Mouse (Mus musculus) midbrain, postnatal 0 days (tissue): Measurements from ENCODE around the gene Drap1. TPM values are rescaled to one million over a fixed set of nuclear protein-coding genes. Genes with fewer than 3 reads are reported as not detected.

Source experiments
- ATAC-seq: fragments of 200-750 bp; cut with Nextera tagmentation; 2 replicates; pipeline ENCODE4 v1.8.0; 2017; ENCODE audit warnings: moderate number of reproducible peaks, mild to moderate bottlenecking, moderate TSS enrichment, moderate library complexity; ENCODE audit not compliant: low FRiP score
- DNase-seq: peaks from one replicate; pipeline ENCODE4 v3.0.0-alpha.2; 2015; ENCODE audit warnings: low spot score
- H3K27ac ChIP-seq: fragments of 300-500 bp; sonication (generic); 2 replicates; pipeline ENCODE4 v1.5.1; 2014; ENCODE audit warnings: low read depth, mild to moderate bottlenecking, low read length, mixed read lengths
- H3K27me3 ChIP-seq: fragments of 300-500 bp; sonication (generic); 2 replicates; pipeline ENCODE4 v1.6.1; 2014; ENCODE audit warnings: low read length, control low read depth, mixed read lengths; ENCODE audit not compliant: insufficient read depth
- H3K36me3 ChIP-seq: fragments of 300-500 bp; sonication (generic); 2 replicates; pipeline ENCODE4 v1.6.1; 2014; ENCODE audit warnings: low read length, control low read depth, mixed read lengths; ENCODE audit not compliant: insufficient read depth
- H3K4me1 ChIP-seq: fragments of 300-500 bp; sonication (generic); 2 replicates; pipeline ENCODE4 v1.6.1; 2014; ENCODE audit warnings: mild to moderate bottlenecking, control low read depth, antibody characterized with exemption, low read length, mixed read lengths; ENCODE audit not compliant: insufficient read depth
- H3K4me2 ChIP-seq: fragments of 300-500 bp; sonication (generic); 2 replicates; pipeline ENCODE4 v1.6.1; 2014; ENCODE audit warnings: low read depth, mild to moderate bottlenecking, low read length, mixed read lengths; ENCODE audit not compliant: poor library complexity, severe bottlenecking
- H3K4me3 ChIP-seq: fragments of 300-500 bp; sonication (generic); 2 replicates; pipeline ENCODE4 v1.5.1; 2014; ENCODE audit warnings: low read depth, mild to moderate bottlenecking, low read length, moderate library complexity
- H3K9ac ChIP-seq: fragments of 300-500 bp; sonication (generic); replicated peaks from 2 replicates; pipeline ENCODE4 v1.6.1; 2014; ENCODE audit warnings: mild to moderate bottlenecking, low read length, moderate library complexity, mixed read lengths; ENCODE audit not compliant: poor library complexity, severe bottlenecking
- H3K9me3 ChIP-seq: fragments of 300-500 bp; sonication (generic); 2 replicates; pipeline ENCODE4 v1.6.1; 2016; ENCODE audit warnings: low read length, control low read depth
- CTCF ChIP-seq: IDR thresholded peaks from 2 replicates; pipeline ENCODE4 v1.5.1; 2016; ENCODE audit warnings: antibody characterized with exemption, mild to moderate bottlenecking
- WGBS: fragments of 180-500 bp; shearing (Covaris S2); extraction: QIAGEN DNeasy Blood & Tissue Kit; methylation state at CpG from one replicate; pipeline ENCODE4 v1.1.7; 2014; 5-methylcytosine and 5-hydroxymethylcytosine counted together
- polyA plus RNA-seq: library from polyadenylated mRNA; unstranded; fragments of >200 nt; fragmentation: Nextera tagmentation; extraction: Ambion mirVana; gene quantifications from 2 replicates; pipeline ENCODE4 v1.2.1, GENCODE M21; 2015
- total RNA-seq: library from RNA; depleted of rRNA; stranded (reverse); fragments of >200 nt; gene quantifications from 2 replicates; pipeline ENCODE4 v1.2.3, GENCODE M21; 2014

Drap1 gene
- total and polyA plus RNA-seq, 2 experiments from 2014 or later: 203 to 342 TPM

GRCm38 (mm10) chr19:5432992-5433852 is 8.4 kb upstream of the Drap1 start:
- 12% methylated on average over 16 of the region's 16 CpGs for WGBS
- Histone ChIP-seq H3K4me1 (peaks cover 5% of the 10 kb centered on the region; the same call in 1 of the 2 replicates), H3K9ac (no peak overlapping the region; the same call in 1 of the 2 replicates), H3K4me3 (peak overlapping the region; percentile 12; the same call in 1 of the 2 replicates), H3K9me3 (no peaks in the 10 kb centered on the region), H3K27me3 (no peaks in the 10 kb centered on the region), H3K36me3 (no peaks in the 10 kb centered on the region), H3K4me2 (peak overlapping the region; percentile 47), H3K27ac (no peak overlapping the region)
- TF ChIP-seq CTCF: peak; percentile 70
- ATAC-seq: no peak
- peak; percentile 67 for DNase-seq

DNA sequence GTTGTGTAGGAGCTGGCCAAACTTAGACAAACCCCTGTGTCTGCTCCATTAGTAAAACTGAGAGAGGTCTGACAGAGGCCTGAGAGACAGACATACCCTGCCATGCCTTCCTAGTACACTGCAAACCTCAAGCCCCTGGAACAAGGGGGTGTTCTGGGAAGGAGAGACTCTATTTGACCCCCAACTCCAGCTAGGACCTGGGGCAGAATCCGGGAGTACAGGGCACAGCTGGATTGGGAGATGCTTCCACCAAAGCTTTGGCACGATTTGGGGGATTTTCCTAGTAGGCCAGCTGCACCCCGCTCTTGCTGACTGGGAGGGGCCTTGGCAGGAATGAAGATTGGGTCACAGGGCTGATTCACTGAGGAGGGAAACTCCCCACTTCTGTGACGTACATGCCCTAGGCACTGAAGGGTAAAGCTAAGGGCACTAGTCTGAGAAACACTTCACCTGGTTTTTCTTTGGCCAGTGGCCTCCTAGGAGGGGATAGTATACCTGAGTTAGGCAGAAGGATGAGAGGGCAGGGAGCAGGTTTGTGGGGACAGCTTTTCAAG is 7.2 kb upstream of the Drap1 start:
- Histone ChIP-seq H3K27ac (no peak overlapping the region), H3K4me2 (no peak overlapping the region), H3K9me3 (no peaks in the 10 kb centered on the region), H3K36me3 (no peaks in the 10 kb centered on the region), H3K9ac (no peak overlapping the region), H3K27me3 (no peaks in the 10 kb centered on the region), H3K4me1 (peaks cover 5% of the 10 kb centered on the region; the same call in 1 of the 2 replicates), H3K4me3 (no peak overlapping the region)
- TF ChIP-seq CTCF: no peak
- DNase-seq (no peak), ATAC-seq (no peak)
- 82% methylated on average over 4 of the region's 4 CpGs for WGBS

- peak; percentile 15 for DNase-seq
- 80% methylated on average over 1 of the region's 1 CpGs for WGBS
Measured at GRCm38 (mm10) chr19:5430408-5430807, 5.6 kb upstream of the Drap1 start.

DNA sequence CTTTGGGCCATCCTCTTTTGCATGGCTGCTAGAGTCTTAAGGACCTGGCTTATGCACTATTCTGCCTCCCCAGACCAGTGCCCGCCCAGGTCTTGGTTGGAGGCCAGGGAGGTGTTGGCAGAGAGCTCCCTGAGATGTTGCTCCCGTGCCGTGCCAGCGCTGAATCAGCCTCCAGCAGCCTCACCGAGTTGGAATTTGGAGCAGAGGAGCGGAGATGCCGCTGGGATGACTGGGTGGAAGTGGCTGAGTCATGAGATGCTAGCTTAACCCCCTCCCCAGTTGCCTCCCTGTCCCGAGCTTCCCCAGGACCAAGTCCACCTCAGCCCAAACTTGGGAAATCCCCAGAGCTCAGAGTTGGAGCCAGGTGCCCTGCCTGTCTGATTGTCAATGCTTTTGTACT is 5.0 kb upstream of the Drap1 start:
- no peak for TF ChIP-seq CTCF
- H3K4me3 ChIP-seq: no peak overlapping the region
- peaks cover 16% of the 10 kb centered on the region for H3K4me1 ChIP-seq
- peaks cover 11% of the 10 kb centered on the region; the same call in 1 of the 2 replicates for H3K36me3 ChIP-seq
- no peaks in the 10 kb centered on the region for H3K27me3 ChIP-seq
- 68% methylated on average over 8 of the region's 8 CpGs for WGBS
- ATAC-seq: no peak
- DNase-seq: peak; percentile 26
- no peak overlapping the region for H3K4me2 ChIP-seq
- no peak overlapping the region for H3K27ac ChIP-seq
- H3K9me3 ChIP-seq: no peaks in the 10 kb centered on the region
- H3K9ac ChIP-seq: no peak overlapping the region

More at GRCm38 (mm10) chr19:5430408-5430807, 5.6 kb upstream of the Drap1 start:
- Histone ChIP-seq H3K9me3 (no peaks in the 10 kb centered on the region), H3K4me2 (no peak overlapping the region), H3K27me3 (no peaks in the 10 kb centered on the region), H3K9ac (no peak overlapping the region), H3K36me3 (peaks cover 11% of the 10 kb centered on the region; the same call in 1 of the 2 replicates), H3K4me1 (peaks cover 16% of the 10 kb centered on the region), H3K4me3 (no peak overlapping the region), H3K27ac (no peak overlapping the region)
- no peak for ATAC-seq
- no peak for TF ChIP-seq CTCF

- Histone ChIP-seq H3K4me1 (peaks cover 16% of the 10 kb centered on the region), H3K9me3 (no peaks in the 10 kb centered on the region), H3K27ac (no peak overlapping the region), H3K27me3 (no peaks in the 10 kb centered on the region), H3K9ac (no peak overlapping the region; the same call in 1 of the 2 replicates), H3K36me3 (peaks cover 11% of the 10 kb centered on the region; the same call in 1 of the 2 replicates), H3K4me3 (no peak overlapping the region), H3K4me2 (no peak overlapping the region)
- TF ChIP-seq CTCF: no peak
- 86% methylated on average over 4 of the region's 4 CpGs for WGBS
- ATAC-seq (no peak), DNase-seq (no peak)
Measured at GRCm38 (mm10) chr19:5429219-5429618, 4.4 kb upstream of the Drap1 start.

- Histone ChIP-seq H3K27me3 (no peaks in the 10 kb centered on the region), H3K27ac (no peak overlapping the region), H3K9me3 (no peaks in the 10 kb centered on the region), H3K36me3 (peaks cover 11% of the 10 kb centered on the region; the same call in 1 of the 2 replicates), H3K4me1 (peaks cover 17% of the 10 kb centered on the region), H3K4me2 (no peak overlapping the region), H3K9ac (no peak overlapping the region), H3K4me3 (no peak overlapping the region)
- DNase-seq (peak; percentile 51), ATAC-seq (no peak)
- 78% methylated on average over 2 of the region's 2 CpGs for WGBS
- TF ChIP-seq CTCF: peak; percentile 67
Measured at GRCm38 (mm10) chr19:5428083-5428482, 3.3 kb upstream of the Drap1 start.
